Mouse (Mus musculus): ENCODE data around the gene Gadd45a.

Gadd45a gene

GRCm38 (mm10) chr6:67016520-67017111, 20.6 kb downstream of the Gadd45a start:
- no peak for DNase-seq (ENCODE audit: low spot score)

- no peak for DNase-seq (ENCODE audit: low spot score)
Observed at GRCm38 (mm10) chr6:67015739-67016519, 21.3 kb downstream of the Gadd45a start.

- DNase-seq (ENCODE audit: low spot score) = no peak
Observed at GRCm38 (mm10) chr6:67014679-67015075, 22.6 kb downstream of the Gadd45a start.

GRCm38 (mm10) chr6:67013949-67014678, 23.1 kb downstream of the Gadd45a start:
- DNase-seq (ENCODE audit: low spot score) = no peak

GRCm38 (mm10) chr6:67013293-67013948, 23.8 kb downstream of the Gadd45a start:
- no peak for DNase-seq (ENCODE audit: low spot score)

GRCm38 (mm10) chr6:67011217-67011518, 26.1 kb downstream of the Gadd45a start:
- no peak for DNase-seq (ENCODE audit: low spot score)

- no peak for DNase-seq (ENCODE audit: low spot score)
Observed at GRCm38 (mm10) chr6:67010370-67011216, 26.7 kb downstream of the Gadd45a start.

- DNase-seq (ENCODE audit: low spot score) = no peak
Observed at GRCm38 (mm10) chr6:67009888-67010287, 27.4 kb downstream of the Gadd45a start.

GRCm38 (mm10) chr6:66999800-67000199, 37.5 kb downstream of the Gadd45a start:
- DNase-seq (ENCODE audit: low spot score) = no peak

- no peak for DNase-seq (ENCODE audit: low spot score)
Observed at GRCm38 (mm10) chr6:66998645-66999044, 38.6 kb downstream of the Gadd45a start.

- no peak for DNase-seq (ENCODE audit: low spot score)
Observed at GRCm38 (mm10) chr6:66996257-66996656, 41.0 kb downstream of the Gadd45a start.

GRCm38 (mm10) chr6:66995825-66996224, 41.4 kb downstream of the Gadd45a start:
- no peak for DNase-seq (ENCODE audit: low spot score)

GRCm38 (mm10) chr6:66994981-66995380, 42.3 kb downstream of the Gadd45a start:
- no peak for DNase-seq (ENCODE audit: low spot score)

- DNase-seq (ENCODE audit: low spot score) = no peak
Observed at GRCm38 (mm10) chr6:66992786-66993185, 44.5 kb downstream of the Gadd45a start.

- no peak for DNase-seq (ENCODE audit: low spot score)
Observed at GRCm38 (mm10) chr6:66992232-66992631, 45.0 kb downstream of the Gadd45a start.

- no peak for DNase-seq (ENCODE audit: low spot score)
Observed at GRCm38 (mm10) chr6:66989518-66989917, 47.7 kb downstream of the Gadd45a start.

GRCm38 (mm10) chr6:66989037-66989436, 48.2 kb downstream of the Gadd45a start:
- DNase-seq (ENCODE audit: low spot score) = no peak

GRCm38 (mm10) chr6:66988363-66988762, 48.9 kb downstream of the Gadd45a start:
- no peak for DNase-seq (ENCODE audit: low spot score)

GRCm38 (mm10) chr6:66987643-66988042, 49.6 kb downstream of the Gadd45a start:
- no peak for DNase-seq (ENCODE audit: low spot score)

- no peak for DNase-seq (ENCODE audit: low spot score)
Observed at GRCm38 (mm10) chr6:66986063-66986462, 51.2 kb downstream of the Gadd45a start.

- DNase-seq (ENCODE audit: low spot score) = no peak
Observed at GRCm38 (mm10) chr6:66985500-66985899, 51.8 kb downstream of the Gadd45a start.
